Mouse (Mus musculus) C2C12 (cell line): ENCODE measurements around the gene Slc25a36. TPM values are rescaled to one million over a fixed set of nuclear protein-coding genes. Genes with fewer than 3 reads are reported as not detected.

ENCODE experiments used
- H3K27me3 ChIP-seq: one replicate; pipeline ENCODE4 v1.6.1; 2011; ENCODE audit not compliant: control insufficient read depth, insufficient read depth, insufficient read length
- H3K36me3 ChIP-seq: one replicate; pipeline ENCODE4 v1.6.1; 2011; ENCODE audit not compliant: control insufficient read depth, insufficient read depth
- H3K4me3 ChIP-seq: one replicate; pipeline ENCODE4 v1.5.1; 2011; ENCODE audit warnings: mild to moderate bottlenecking, control low read depth; ENCODE audit not compliant: poor library complexity, insufficient read depth, severe bottlenecking
- H3K79me2 ChIP-seq: one replicate; pipeline ENCODE4 v1.6.1; 2011; ENCODE audit not compliant: control insufficient read depth, insufficient read depth
- H3K79me3 ChIP-seq: one replicate; pipeline ENCODE4 v1.6.1; 2011; ENCODE audit warnings: low read depth, control low read depth
- H3ac ChIP-seq: one replicate; pipeline ENCODE3; 2011; ENCODE audit warnings: low read depth; ENCODE audit not compliant: control insufficient read depth, insufficient read length
- CEBPB ChIP-seq: IDR thresholded peaks from one replicate; pipeline ENCODE4 v1.6.1; 2011; ENCODE audit warnings: low read depth, mild to moderate bottlenecking, control low read depth, moderate library complexity
- CTCF ChIP-seq: IDR thresholded peaks from one replicate; pipeline ENCODE4 v1.5.1; 2011; ENCODE audit not compliant: control insufficient read depth, insufficient read depth, insufficient read length
- FOSL1 ChIP-seq: IDR thresholded peaks from one replicate; pipeline ENCODE4 v1.8.0; 2011; ENCODE audit warnings: mild to moderate bottlenecking, low read length; ENCODE audit not compliant: poor library complexity, insufficient read depth, severe bottlenecking
- MAX ChIP-seq: IDR thresholded peaks from one replicate; pipeline ENCODE4 v1.6.1; 2011; ENCODE audit warnings: mild to moderate bottlenecking, control low read depth
- MYOD1 ChIP-seq: IDR thresholded peaks from one replicate; pipeline ENCODE4 v1.6.1; 2011; ENCODE audit warnings: low read depth; ENCODE audit not compliant: control insufficient read depth, insufficient read length
- MYOG ChIP-seq: IDR thresholded peaks from one replicate; pipeline ENCODE4 v1.6.1; 2011; ENCODE audit not compliant: control insufficient read depth, insufficient read length; ENCODE audit errors: extremely low read depth
- USF1 ChIP-seq: IDR thresholded peaks from one replicate; pipeline ENCODE4 v1.6.1; 2011; ENCODE audit warnings: low read depth, mild to moderate bottlenecking, control low read depth, moderate library complexity
- polyA plus RNA-seq: library from polyadenylated mRNA; unstranded; fragments of >200 nt; fragmentation: generic; extraction: Trizol; gene quantifications from one replicate; pipeline ENCODE4 v1.2.1, GENCODE M21; 2012; ENCODE audit warnings: missing spikeins

Gene Slc25a36
- polyA plus RNA-seq, 1 experiment: 4.9 TPM

GRCm38 (mm10) chr9:97106481-97107160 is 4.3 kb downstream of the Slc25a36 start:
- peaks cover 48% of the 10 kb centered on the region for H3K79me3 ChIP-seq
- H3K4me3 ChIP-seq: no peak overlapping the region
- no peaks in the 10 kb centered on the region for H3K36me3 ChIP-seq
- no peaks in the 10 kb centered on the region for H3K27me3 ChIP-seq
- H3K79me2 ChIP-seq: peaks cover 84% of the 10 kb centered on the region
- TF ChIP-seq USF1 (no peak), MYOD1 (no peak), MAX (no peak), CEBPB (no peak), MYOG (no peak), CTCF (no peak), FOSL1 (no peak)
- H3ac ChIP-seq: no peak overlapping the region

- H3K4me3 ChIP-seq: no peak overlapping the region
- H3K36me3 ChIP-seq: no peaks in the 10 kb centered on the region
- H3K79me3 ChIP-seq: peaks cover 48% of the 10 kb centered on the region
- H3K27me3 ChIP-seq: no peaks in the 10 kb centered on the region
- peaks cover 88% of the 10 kb centered on the region for H3K79me2 ChIP-seq
- TF ChIP-seq MAX (no peak), MYOD1 (no peak), MYOG (no peak), USF1 (no peak), FOSL1 (no peak), CEBPB (no peak), CTCF (no peak)
- H3ac ChIP-seq: no peak overlapping the region
Observed at GRCm38 (mm10) chr9:97105400-97105985, 5.5 kb downstream of the Slc25a36 start.

DNA sequence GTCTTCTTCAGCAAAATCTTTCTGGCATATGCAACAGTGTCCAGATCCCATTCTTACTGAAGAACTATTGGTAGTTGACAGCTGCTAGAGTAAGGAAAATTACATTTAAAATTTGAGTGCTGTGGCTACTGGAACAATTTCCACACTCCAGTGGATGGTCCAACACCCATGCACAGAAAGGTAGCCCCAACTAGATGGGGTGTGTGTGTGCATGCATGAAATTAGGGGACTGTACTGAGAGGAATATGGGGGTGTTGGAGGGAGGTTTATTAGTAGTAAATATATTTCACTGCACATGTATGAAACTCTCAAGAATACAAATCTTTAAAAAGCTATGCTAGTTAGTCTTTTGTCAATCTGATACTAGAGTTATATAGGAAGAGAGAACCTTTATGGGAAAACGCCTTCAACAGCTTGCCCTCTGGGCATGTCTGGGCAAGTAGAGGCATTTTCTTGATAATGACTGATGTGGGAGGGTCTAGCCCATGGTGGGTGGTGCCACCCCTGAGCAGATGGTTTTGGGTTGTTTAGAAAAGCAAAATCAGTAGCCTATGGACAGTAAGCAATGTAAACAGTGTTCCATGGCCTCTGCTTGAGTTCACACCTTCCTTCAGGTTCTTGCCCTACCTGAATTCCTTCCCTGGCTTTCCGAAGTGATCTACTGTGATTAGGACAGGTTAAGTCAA is 7.4 kb downstream of the Slc25a36 start:
- TF ChIP-seq USF1: no peak
- no peak for TF ChIP-seq MYOG
- no peak for TF ChIP-seq FOSL1
- no peak for TF ChIP-seq CEBPB
- TF ChIP-seq CTCF: no peak
- TF ChIP-seq MYOD1: no peak
- TF ChIP-seq MAX: no peak
- no peak overlapping the region for H3K4me3 ChIP-seq
- H3K79me2 ChIP-seq: peaks cover 68% of the 10 kb centered on the region
- peaks cover 34% of the 10 kb centered on the region for H3K79me3 ChIP-seq
- peaks cover 10% of the 10 kb centered on the region for H3K36me3 ChIP-seq
- H3ac ChIP-seq: no peak overlapping the region
- no peaks in the 10 kb centered on the region for H3K27me3 ChIP-seq

DNA sequence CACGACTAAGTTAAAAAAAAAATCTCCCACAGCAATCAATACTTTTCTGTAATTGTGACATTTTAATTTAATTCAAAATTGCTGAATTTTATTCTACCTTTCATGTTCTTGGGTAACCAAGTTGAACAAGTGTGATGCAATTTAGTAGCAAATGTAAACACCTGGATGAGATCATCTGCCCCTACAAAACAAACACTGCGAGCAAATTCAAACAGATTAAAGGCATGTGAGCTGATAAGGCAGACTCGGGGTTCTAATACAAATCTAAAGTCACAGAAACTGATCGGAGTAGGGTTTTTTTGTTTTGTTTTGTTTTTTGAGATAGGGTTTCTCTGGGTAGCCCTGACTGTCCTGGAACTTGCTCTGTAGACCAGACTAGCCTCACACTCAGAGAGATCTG is 12.0 kb downstream of the Slc25a36 start:
- H3ac ChIP-seq: no peak overlapping the region
- peaks cover 30% of the 10 kb centered on the region for H3K36me3 ChIP-seq
- H3K27me3 ChIP-seq: no peaks in the 10 kb centered on the region
- no peak for TF ChIP-seq USF1
- TF ChIP-seq FOSL1: no peak
- no peak for TF ChIP-seq MAX
- no peak for TF ChIP-seq CTCF
- no peak for TF ChIP-seq MYOD1
- TF ChIP-seq CEBPB: no peak
- TF ChIP-seq MYOG: no peak
- no peak overlapping the region for H3K4me3 ChIP-seq
- H3K79me3 ChIP-seq: peaks cover 8% of the 10 kb centered on the region
- peaks cover 28% of the 10 kb centered on the region for H3K79me2 ChIP-seq

DNA sequence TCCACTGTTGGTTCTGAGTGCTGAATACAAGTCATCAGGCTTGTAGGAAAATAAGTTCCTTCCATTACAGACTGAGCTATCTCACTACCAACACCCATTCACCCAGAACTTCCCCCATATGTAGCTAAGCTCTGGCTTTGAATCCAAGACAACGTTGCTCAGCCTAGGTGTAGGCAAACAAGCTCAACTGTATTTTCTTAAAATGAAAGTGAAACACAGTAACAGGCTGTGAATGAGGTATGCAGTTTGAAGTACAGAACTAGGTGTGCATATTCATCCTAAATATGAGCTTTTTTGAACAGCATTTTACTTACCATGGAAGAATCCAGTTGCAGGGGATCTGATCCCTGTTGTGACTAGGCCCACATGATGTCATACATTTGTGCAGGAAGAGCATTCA is 14.8 kb downstream of the Slc25a36 start:
- H3K27me3 ChIP-seq: no peaks in the 10 kb centered on the region
- no peak overlapping the region for H3ac ChIP-seq
- H3K4me3 ChIP-seq: no peak overlapping the region
- H3K36me3 ChIP-seq: peaks cover 32% of the 10 kb centered on the region
- TF ChIP-seq MYOD1 (no peak), FOSL1 (no peak), CTCF (no peak), USF1 (no peak)
- peaks cover 2% of the 10 kb centered on the region for H3K79me2 ChIP-seq
- H3K79me3 ChIP-seq: no peaks in the 10 kb centered on the region
